Mouse (Mus musculus): Measurements from ENCODE around the gene Prg2. TPM values are rescaled to one million over a fixed set of nuclear protein-coding genes. Genes with fewer than 3 reads are reported as not detected.
A peak's percentile ranks its signal among the peaks of the same experiment; 100 is the strongest.

The Prg2 gene
- total RNA-seq, 2 experiments from 2014 or later, result not detected

DNA sequence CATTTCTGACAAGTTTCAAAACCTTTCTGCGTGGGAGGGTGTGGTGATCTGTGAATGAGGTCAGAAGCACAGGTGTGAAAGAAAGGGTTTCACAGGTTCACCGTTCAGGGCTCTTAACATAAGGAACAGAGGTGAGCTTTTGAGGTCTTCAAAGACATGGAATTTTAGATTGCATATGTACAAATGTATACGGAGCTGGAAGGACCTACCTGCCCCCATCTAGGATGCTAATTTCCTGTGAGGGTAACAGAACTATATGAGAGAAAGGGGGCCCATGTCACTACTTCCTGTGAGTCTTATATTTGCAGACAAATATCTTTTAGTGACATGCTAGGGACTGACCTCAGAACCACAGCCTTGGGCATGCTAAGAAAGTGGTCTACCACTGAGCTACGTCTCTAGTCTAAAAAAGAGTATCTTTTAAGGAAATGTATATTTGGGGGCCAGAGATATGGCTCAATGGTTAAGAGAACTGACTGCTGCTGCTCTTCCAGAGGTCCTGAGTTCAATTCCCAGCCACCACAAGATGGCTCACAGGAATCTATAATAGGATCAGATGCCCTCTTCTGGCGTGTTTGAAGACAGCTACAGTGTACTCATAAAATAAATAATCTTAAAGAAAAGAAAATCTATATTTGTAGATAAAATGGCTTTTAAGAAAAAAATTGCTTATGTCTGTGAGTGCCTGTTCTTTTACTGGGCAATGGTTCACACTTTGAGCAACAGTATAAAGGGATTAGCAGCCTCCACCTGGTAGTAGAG lies 33.7 kb downstream of the Prg2 start:
- no peak overlapping the region for H3K4me3 ChIP-seq
- no peak for DNase-seq
- no peak for TF ChIP-seq CTCF (IDR thresholded peaks at IDR 0.05)
- intact Hi-C loops (cut with DNase I), result no loop called here
- H3K27ac ChIP-seq, result no peak overlapping the region

GRCm38 (mm10) chr2:85014588-85014982 lies 34.3 kb downstream of the Prg2 start:
- intact Hi-C loops (cut with DNase I), result no loop called here
- TF ChIP-seq CTCF (IDR thresholded peaks at IDR 0.05), result no peak
- no peak for DNase-seq
- Histone ChIP-seq H3K27ac (no peak overlapping the region), H3K4me3 (no peak overlapping the region)

GRCm38 (mm10) chr2:85022043-85022442 lies 41.8 kb downstream of the Prg2 start:
- TF ChIP-seq CTCF (IDR thresholded peaks at IDR 0.05), result peak; percentile 63
- Histone ChIP-seq H3K4me3 (no peak overlapping the region), H3K27ac (no peak overlapping the region)
- intact Hi-C loops (cut with DNase I), result loop anchor here (5.0 kb wide), 1 partner anchor 225 kb away; no protein-coding TSS in a partner anchor
- no peak for DNase-seq

DNA sequence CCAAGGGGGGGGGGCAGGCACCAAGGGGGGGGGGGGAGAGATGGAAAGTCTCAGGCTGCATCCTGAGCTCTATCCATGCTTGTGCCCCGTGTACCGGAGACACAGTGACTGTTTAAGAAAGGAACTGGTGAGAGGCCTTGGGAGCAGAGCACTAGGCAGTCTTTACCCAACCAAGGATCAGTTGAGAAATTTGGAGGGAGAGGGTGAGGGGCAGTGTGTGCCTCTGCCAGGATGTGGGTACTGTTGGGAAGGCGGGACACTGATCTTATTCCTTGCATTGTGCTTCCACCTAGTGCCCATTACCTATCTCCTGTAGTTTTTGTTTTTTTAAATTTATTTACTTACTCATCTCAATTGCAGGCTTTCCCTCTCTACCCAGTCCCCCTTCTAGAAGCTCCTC lies 45.9 kb downstream of the Prg2 start:
- Histone ChIP-seq H3K4me3 (no peak overlapping the region), H3K27ac (no peak overlapping the region)
- DNase-seq, result no peak
- TF ChIP-seq CTCF (IDR thresholded peaks at IDR 0.05), result no peak
- intact Hi-C loops (cut with DNase I), result no loop called here

DNA sequence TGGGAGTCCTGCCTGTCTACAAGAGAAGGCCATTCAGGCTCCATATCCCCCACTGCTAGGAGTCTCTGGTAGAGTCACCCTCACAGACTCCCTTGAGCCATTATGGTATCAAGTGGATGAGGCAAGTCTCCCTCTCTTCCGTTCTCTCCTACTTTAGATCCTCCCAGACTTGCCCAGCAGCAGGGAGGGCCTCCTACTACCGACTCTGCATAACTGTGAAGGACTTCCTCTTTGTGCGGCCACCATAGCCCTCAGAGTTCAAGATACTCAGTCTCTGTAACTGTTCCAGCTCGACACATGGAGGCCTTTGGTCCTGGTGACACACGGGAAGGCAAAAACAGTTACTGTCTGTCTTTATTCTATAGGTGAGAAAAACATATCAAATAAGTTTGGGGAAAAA lies 47.0 kb downstream of the Prg2 start:
- intact Hi-C loops (cut with DNase I), result no loop called here
- H3K4me3 ChIP-seq, result no peak overlapping the region
- DNase-seq, result no peak
- no peak for TF ChIP-seq CTCF (IDR thresholded peaks at IDR 0.05)
- H3K27ac ChIP-seq, result no peak overlapping the region

GRCm38 (mm10) chr2:85029897-85030296 lies 49.6 kb downstream of the Prg2 start:
- intact Hi-C loops (cut with DNase I), result loop anchor here (10.0 kb wide), 1 partner anchor 305 kb away; the partner anchor contains the start of gene Clp1
- no peak overlapping the region for H3K4me3 ChIP-seq
- H3K27ac ChIP-seq, result no peak overlapping the region
- DNase-seq, result no peak
- no peak for TF ChIP-seq CTCF (IDR thresholded peaks at IDR 0.05)

- no peak for DNase-seq
- no peak overlapping the region for H3K4me3 ChIP-seq
- intact Hi-C loops (cut with DNase I), result loop anchor here (10.0 kb wide), 1 partner anchor 306 kb away; the partner anchor contains the start of gene Clp1
- no peak for TF ChIP-seq CTCF (IDR thresholded peaks at IDR 0.05)
- no peak overlapping the region for H3K27ac ChIP-seq
Measured at GRCm38 (mm10) chr2:85030989-85031388, 50.7 kb downstream of the Prg2 start.

- TF ChIP-seq CTCF (IDR thresholded peaks at IDR 0.05), result no peak
- intact Hi-C loops (cut with DNase I), result loop anchor here (10.0 kb wide), 1 partner anchor 308 kb away; the partner anchor contains the start of gene Clp1
Measured at GRCm38 (mm10) chr2:85033121-85033520, 52.9 kb downstream of the Prg2 start.

More at GRCm38 (mm10) chr2:85033121-85033520, 52.9 kb downstream of the Prg2 start:
- no peak overlapping the region for H3K4me3 ChIP-seq
- no peak for DNase-seq
- H3K27ac ChIP-seq, result no peak overlapping the region

Other genes starting within 250 kb of the Prg2 start
- gene Ypel4, start 246.4 kb upstream of the Prg2 start, total RNA-seq (2021), result under 1 TPM; 0.33 to 0.86 TPM
- not detected for gene Gm19426, start 236.8 kb upstream of the Prg2 start, total RNA-seq (2021)
- gene Serping1, start 205.0 kb upstream of the Prg2 start, total RNA-seq (2021), result 10 to 100 TPM; 52.3 to 82.6 TPM
- 1 to 10 TPM; 2.0 to 3.8 TPM for gene Ube2l6, start 181.6 kb upstream of the Prg2 start, total RNA-seq (2021)
- gene Smtnl1, start 157.8 kb upstream of the Prg2 start, total RNA-seq (2021), result 100 to 1,000 TPM in 1 of 2 experiments, 10 to 100 TPM in 1; 53.0 to 125 TPM
- gene Timm10, start 153.5 kb upstream of the Prg2 start, total RNA-seq (2021), result 10 to 100 TPM; 42.0 to 57.7 TPM
- 10 to 100 TPM in 1 of 2 experiments, 1 to 10 TPM in 1; 6.3 to 11.6 TPM for gene Slc43a1, start 141.6 kb upstream of the Prg2 start, total RNA-seq (2021)
- gene Rtn4rl2, start 93.8 kb upstream of the Prg2 start, total RNA-seq (2021), result under 1 TPM; 0.28 to 0.41 TPM
- 10 to 100 TPM; 26.4 to 30.2 TPM for gene Slc43a3, start 43.9 kb upstream of the Prg2 start, total RNA-seq (2021)
- gene Prg3, start 7.8 kb downstream of the Prg2 start, total RNA-seq (2021), result not detected
- 10 to 100 TPM; 28.5 to 30.8 TPM for gene Ssrp1, start 56.8 kb downstream of the Prg2 start, total RNA-seq (2021)
- under 1 TPM; 0.36 to 0.59 TPM for gene P2rx3, start 57.0 kb downstream of the Prg2 start, total RNA-seq (2021)
- 10 to 100 TPM; 23.3 to 29.7 TPM for gene Tnks1bp1, start 67.6 kb downstream of the Prg2 start, total RNA-seq (2021)
- gene Aplnr, start 155.8 kb downstream of the Prg2 start, total RNA-seq (2021), result 1 to 10 TPM; 2.5 to 5.6 TPM
- 1 to 10 TPM in 1 of 2 experiments, under 1 TPM in 1; 0.56 to 1.1 TPM for gene Lrrc55, start 216.7 kb downstream of the Prg2 start, total RNA-seq (2021)